Mouse (Mus musculus) MEL (cell line): ENCODE data around the gene Rab31. TPM values are rescaled to one million over a fixed set of nuclear protein-coding genes. Genes with fewer than 3 reads are reported as not detected.

Source experiments
- DNase-seq: peaks from one replicate; pipeline ENCODE4 v3.0.0; 2011; ENCODE audit warnings: low read depth, low spot score
- H3K27ac ChIP-seq: 2 replicates; pipeline ENCODE4 v1.5.1; 2012; ENCODE audit warnings: low read depth, mild to moderate bottlenecking, control low read depth, low read length, moderate library complexity; ENCODE audit not compliant: control insufficient read depth
- H3K27me3 ChIP-seq, 2 experiments: fragments of 150-350 bp in 1 of 2; sonication (generic) in 1 of 2; 2 replicates each; pipeline ENCODE4 v1.6.1; 2012; ENCODE audit warnings: low read length in 2 of 2, mild to moderate bottlenecking in 2 of 2, improper control_type of control experiment in 1 of 2, moderate library complexity in 1 of 2; ENCODE audit not compliant: insufficient read depth in 2 of 2, control insufficient read depth in 1 of 2
- H3K36me3 ChIP-seq, 2 experiments: 2 replicates each; pipeline ENCODE4 v1.6.1; 2012 to 2014; ENCODE audit warnings: low read length in 2 of 2, improper control_type of control experiment in 1 of 2, inconsistent platforms in 1 of 2, mild to moderate bottlenecking in 1 of 2; ENCODE audit not compliant: insufficient read depth in 2 of 2, control insufficient read depth in 1 of 2
- H3K4me1 ChIP-seq, 2 experiments: fragments of 150-350 bp in 1 of 2; sonication (generic) in 1 of 2; 2 replicates each; pipeline ENCODE4 v1.6.1; 2012; ENCODE audit warnings: low read length in 2 of 2, improper control_type of control experiment in 1 of 2, mild to moderate bottlenecking in 1 of 2; ENCODE audit not compliant: insufficient read depth in 2 of 2, control insufficient read depth in 1 of 2
- H3K4me3 ChIP-seq, 2 experiments: fragments of 150-350 bp in 1 of 2; sonication (generic) in 1 of 2; 2 replicates each; pipeline ENCODE4 v1.5.1; 2012; ENCODE audit warnings: low read depth in 2 of 2, low read length in 2 of 2, mild to moderate bottlenecking in 2 of 2, moderate library complexity in 2 of 2, control low read depth in 1 of 2, improper control_type of control experiment in 1 of 2; ENCODE audit not compliant: control insufficient read depth in 1 of 2, insufficient read depth in 1 of 2
- H3K79me2 ChIP-seq: 2 replicates; pipeline ENCODE4 v1.6.1; 2012; ENCODE audit warnings: mild to moderate bottlenecking, low read length, moderate library complexity; ENCODE audit not compliant: control insufficient read depth, poor library complexity, insufficient read depth
- H3K9ac ChIP-seq: 2 replicates; pipeline ENCODE4 v1.6.1; 2012; ENCODE audit warnings: low read depth, mild to moderate bottlenecking, control low read depth, low read length, moderate library complexity; ENCODE audit not compliant: control insufficient read depth, poor library complexity, severe bottlenecking
- H3K9me3 ChIP-seq: fragments of 150-350 bp; sonication (generic); replicated peaks from 2 replicates; pipeline ENCODE4 v1.6.1; 2012; ENCODE audit warnings: mild to moderate bottlenecking, low read length, improper control_type of control experiment, moderate library complexity; ENCODE audit not compliant: insufficient read depth
- CHD1 ChIP-seq: IDR thresholded peaks from 2 replicates; pipeline ENCODE4 v1.6.1; 2012; ENCODE audit warnings: low read depth, mild to moderate bottlenecking, inconsistent platforms, low read length, improper control_type of control experiment
- CTCF ChIP-seq, 3 experiments: IDR thresholded peaks in 2 of 3; conservative IDR thresholded peaks in 1 of 3; 2 replicates each; pipeline ENCODE4 v1.5.1; 2011 to 2012; ENCODE audit warnings: low read length in 3 of 3, low read depth in 2 of 3, mild to moderate bottlenecking in 2 of 3, improper control_type of control experiment in 1 of 3, inconsistent platforms in 1 of 3, mixed read lengths in 1 of 3, moderate library complexity in 1 of 3; ENCODE audit not compliant: control insufficient read depth in 1 of 3, insufficient read depth in 1 of 3, poor library complexity in 1 of 3, severe bottlenecking in 1 of 3
- ELF1 ChIP-seq: IDR thresholded peaks from 2 replicates; pipeline ENCODE4 v1.6.1; 2014; ENCODE audit warnings: low read depth, mild to moderate bottlenecking, inconsistent platforms, low read length, improper control_type of control experiment, moderate library complexity
- KAT2A ChIP-seq: conservative IDR thresholded peaks from 2 replicates; pipeline ENCODE4 v1.6.1; 2012; ENCODE audit warnings: low read depth, low read length, improper control_type of control experiment, inconsistent platforms
- MAX ChIP-seq: IDR thresholded peaks from 2 replicates; pipeline ENCODE4 v1.6.1; 2011; ENCODE audit warnings: low read length, improper control_type of control experiment
- MAZ ChIP-seq: IDR thresholded peaks from 2 replicates; pipeline ENCODE4 v1.6.1; 2012; ENCODE audit warnings: low read depth, mild to moderate bottlenecking, inconsistent platforms, low read length, improper control_type of control experiment
- MXI1 ChIP-seq: IDR thresholded peaks from 2 replicates; pipeline ENCODE4 v1.6.1; 2011; ENCODE audit warnings: mild to moderate bottlenecking, low read depth, low read length, improper control_type of control experiment
- MYC ChIP-seq: IDR thresholded peaks from 2 replicates; pipeline ENCODE4 v1.6.1; 2011; ENCODE audit warnings: low read depth, mild to moderate bottlenecking, low read length, improper control_type of control experiment, moderate library complexity
- NRF1 ChIP-seq: IDR thresholded peaks from 2 replicates; pipeline ENCODE4 v1.6.1; 2014; ENCODE audit warnings: low read depth, mild to moderate bottlenecking, inconsistent platforms, low read length, improper control_type of control experiment, moderate library complexity; ENCODE audit not compliant: poor library complexity, insufficient read depth, severe bottlenecking
- POLR2A ChIP-seq, 2 experiments: IDR thresholded peaks; 2 replicates each; pipeline ENCODE4 v1.6.1; 2011 to 2012; ENCODE audit warnings: low read length in 2 of 2, mild to moderate bottlenecking in 2 of 2, control low read depth in 1 of 2, improper control_type of control experiment in 1 of 2, low read depth in 1 of 2, moderate library complexity in 1 of 2; ENCODE audit not compliant: control insufficient read depth in 1 of 2, insufficient read depth in 1 of 2, poor library complexity in 1 of 2
- POLR2AphosphoS5 ChIP-seq: IDR thresholded peaks from 2 replicates; pipeline ENCODE4 v1.6.1; 2012; ENCODE audit warnings: low read depth, borderline replicate concordance, mild to moderate bottlenecking, inconsistent platforms, low read length, moderate library complexity, mixed read lengths
- SIN3A ChIP-seq: IDR thresholded peaks from 2 replicates; pipeline ENCODE4 v1.6.1; 2012; ENCODE audit warnings: low read length, improper control_type of control experiment, inconsistent platforms
- TBP ChIP-seq: IDR thresholded peaks from 2 replicates; pipeline ENCODE4 v1.8.0; 2011; ENCODE audit warnings: low read depth, low read length, improper control_type of control experiment
- USF2 ChIP-seq, 2 experiments: IDR thresholded peaks; 2 replicates each; pipeline ENCODE4 v1.6.1; 2011 to 2012; ENCODE audit warnings: improper control_type of control experiment in 2 of 2, low read length in 2 of 2, borderline replicate concordance in 1 of 2, inconsistent platforms in 1 of 2, low read depth in 1 of 2, mild to moderate bottlenecking in 1 of 2; ENCODE audit not compliant: insufficient read depth in 1 of 2
- ZC3H11A ChIP-seq: IDR thresholded peaks from 2 replicates; pipeline ENCODE4 v1.6.1; 2012; ENCODE audit warnings: low read depth, mild to moderate bottlenecking, inconsistent platforms, low read length, improper control_type of control experiment
- polyA plus RNA-seq, 2 experiments: library from polyadenylated mRNA; stranded (reverse) in 1 of 2; unstranded in 1 of 2; fragments of >175 nt in 1 of 2; fragments of >200 nt in 1 of 2; gene quantifications; 2 replicates each; pipeline versions ENCODE4 v1.2.1 to v1.2.4; 2012; ENCODE audit warnings: low replicate concordance in 2 of 2, low read depth in 1 of 2; ENCODE audit not compliant: insufficient read length in 2 of 2, insufficient read depth in 1 of 2, missing spikeins in 1 of 2
- total RNA-seq: library from RNA; depleted of rRNA; stranded (reverse); fragments of 300-350 nt; gene quantifications from 2 replicates; pipeline ENCODE4 v1.2.3, GENCODE M21; 2012

The Rab31 gene
- total and polyA plus RNA-seq, 3 experiments: 23.6 to 25.7 TPM; not detected in 1

- H3K27me3 ChIP-seq: no peaks in the 10 kb centered on the region
- no peak overlapping the region for H3K4me3 ChIP-seq
- peaks cover 0 to 12% of the 10 kb centered on the region in 2 experiments; a peak in 2 of 4 replicates for H3K36me3 ChIP-seq
- H3K9ac ChIP-seq: no peak overlapping the region
- DNase-seq: no peak
- H3K9me3 ChIP-seq: no peaks in the 10 kb centered on the region
- no peaks in the 10 kb centered on the region for H3K79me2 ChIP-seq
- peaks cover 0 to 8% of the 10 kb centered on the region in 2 experiments; a peak in 1 of 4 replicates for H3K4me1 ChIP-seq
- H3K27ac ChIP-seq: no peak overlapping the region
- TF ChIP-seq MAX (no peak), ELF1 (no peak), MYC (no peak), USF2 (IDR thresholded peaks at IDR 0.05; ENCODE audit: borderline replicate concordance in 1 of 2, insufficient read depth in 1 of 2, low read depth in 1 of 2, low read length in 2 of 2) (no peak), NRF1 (no peak), SIN3A (no peak), KAT2A (no peak)
- TF ChIP-seq, all 39 proteins: peak for 0
Measured at GRCm38 (mm10) chr17:65718578-65718977, 54.0 kb downstream of the Rab31 start.

- peaks cover 0 to 12% of the 10 kb centered on the region in 2 experiments; a peak in 2 of 4 replicates for H3K36me3 ChIP-seq
- no peaks in the 10 kb centered on the region for H3K79me2 ChIP-seq
- H3K9ac ChIP-seq: no peak overlapping the region
- DNase-seq: no peak
- TF ChIP-seq TBP: no peak
- peaks cover 0 to 8% of the 10 kb centered on the region in 2 experiments; a peak in 1 of 4 replicates for H3K4me1 ChIP-seq
- H3K27me3 ChIP-seq: no peaks in the 10 kb centered on the region
- H3K9me3 ChIP-seq: no peaks in the 10 kb centered on the region
- H3K4me3 ChIP-seq: no peak overlapping the region
- no peak overlapping the region for H3K27ac ChIP-seq
Measured at GRCm38 (mm10) chr17:65717658-65718199, 54.8 kb downstream of the Rab31 start.

- Histone ChIP-seq H3K9ac (no peak overlapping the region), H3K27ac (no peak overlapping the region), H3K36me3 (no peaks in the 10 kb centered on the region; a peak in 1 of 4 replicates), H3K9me3 (no peaks in the 10 kb centered on the region), H3K4me3 (no peak overlapping the region), H3K79me2 (no peaks in the 10 kb centered on the region), H3K27me3 (no peaks in the 10 kb centered on the region), H3K4me1 (no peaks in the 10 kb centered on the region)
- TF ChIP-seq MXI1 (no peak), CTCF (IDR thresholded peaks at IDR 0.05 in 2 of 3, conservative IDR thresholded peaks at IDR 0.05 in 1 of 3; ENCODE audit: control insufficient read depth in 1 of 3, insufficient read depth in 1 of 3, low read depth in 2 of 3, low read length in 3 of 3, poor library complexity in 1 of 3, severe bottlenecking in 1 of 3) (no peak), CHD1 (no peak), POLR2A (IDR thresholded peaks at IDR 0.05; ENCODE audit: control insufficient read depth in 1 of 2, insufficient read depth in 1 of 2, low read depth in 1 of 2, low read length in 2 of 2, poor library complexity in 1 of 2) (no peak), MAZ (no peak), POLR2AphosphoS5 (no peak), ZC3H11A (no peak)
- no peak for DNase-seq
Measured at GRCm38 (mm10) chr17:65714060-65714459, 58.5 kb downstream of the Rab31 start.
